Mouse (Mus musculus) midbrain, embryonic 11.5 days (tissue): ENCODE results near the gene Umad1. TPM values are rescaled to one million over a fixed set of nuclear protein-coding genes. Genes with fewer than 3 reads are reported as not detected.
A peak's percentile ranks its signal among the peaks of the same experiment; 100 is the strongest.

ENCODE experiments used
- ATAC-seq: fragments of 200-750 bp; cut with Nextera tagmentation; 2 replicates; pipeline ENCODE4 v1.8.0; 2017; ENCODE audit warnings: moderate TSS enrichment, moderate library complexity; ENCODE audit not compliant: low FRiP score
- DNase-seq: peaks from one replicate; pipeline ENCODE4 v3.0.0; 2015; ENCODE audit warnings: low spot score; ENCODE audit errors: missing footprints
- H3K27ac ChIP-seq: fragments of 300-500 bp; sonication (generic); 2 replicates; pipeline ENCODE4 v1.5.1; 2014; ENCODE audit warnings: low read depth, low read length
- H3K27me3 ChIP-seq: fragments of 300-500 bp; sonication (generic); 2 replicates; pipeline ENCODE4 v1.6.1; 2014; ENCODE audit warnings: mild to moderate bottlenecking, low read length, moderate library complexity, mixed read lengths; ENCODE audit not compliant: control insufficient read depth, insufficient read depth
- H3K36me3 ChIP-seq: fragments of 300-500 bp; sonication (generic); 2 replicates; pipeline ENCODE4 v1.6.1; 2014; ENCODE audit warnings: mild to moderate bottlenecking, low read length, moderate library complexity, mixed read lengths; ENCODE audit not compliant: control insufficient read depth, insufficient read depth
- H3K4me1 ChIP-seq: fragments of 300-500 bp; sonication (generic); 2 replicates; pipeline ENCODE4 v1.6.1; 2014; ENCODE audit warnings: low read length; ENCODE audit not compliant: control insufficient read depth, insufficient read depth
- H3K4me2 ChIP-seq: fragments of 300-500 bp; sonication (generic); 2 replicates; pipeline ENCODE4 v1.6.1; 2014; ENCODE audit warnings: mild to moderate bottlenecking, moderate library complexity
- H3K4me3 ChIP-seq: fragments of 300-500 bp; sonication (generic); 2 replicates; pipeline ENCODE4 v1.5.1; 2014; ENCODE audit warnings: low read depth, low read length
- H3K9ac ChIP-seq: fragments of 300-500 bp; sonication (generic); 2 replicates; pipeline ENCODE4 v1.6.1; 2014; ENCODE audit warnings: low read length
- H3K9me3 ChIP-seq: fragments of 300-500 bp; sonication (generic); 2 replicates; pipeline ENCODE4 v1.6.1; 2016; ENCODE audit warnings: low read length; ENCODE audit not compliant: control insufficient read depth
- WGBS: fragments of 180-500 bp; shearing (Covaris S2); extraction: QIAGEN DNeasy Blood & Tissue Kit; methylation state at CpG from one replicate; pipeline ENCODE4 v1.1.7; 2014; 5-methylcytosine and 5-hydroxymethylcytosine counted together
- polyA plus RNA-seq: library from polyadenylated mRNA; unstranded; fragments of >200 nt; fragmentation: Nextera tagmentation; extraction: Ambion mirVana; gene quantifications from 2 replicates; pipeline ENCODE4 v1.2.1, GENCODE M21; 2014

The Umad1 gene
- polyA plus RNA-seq, 1 experiment from 2014 or later: 28.5 TPM

DNA sequence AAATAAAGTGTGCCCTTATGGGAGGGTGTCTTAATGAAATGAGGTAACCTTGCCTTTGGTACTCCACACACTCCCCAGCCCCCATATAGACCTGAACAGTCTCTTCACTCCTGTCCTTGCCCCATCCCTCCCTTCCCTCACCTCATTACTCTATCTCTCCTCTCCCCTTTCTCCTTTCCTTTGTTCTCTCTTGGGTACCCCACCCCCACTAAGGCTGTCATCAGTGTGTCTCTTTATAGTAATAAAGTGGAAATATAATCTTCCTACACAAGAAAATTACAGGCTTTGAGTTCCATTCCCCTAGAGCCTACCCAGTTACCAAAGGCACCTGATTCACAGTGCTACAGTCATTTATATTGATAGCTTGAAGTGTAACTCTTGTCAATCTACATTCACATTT lies 135.0 kb downstream of the Umad1 start:
- no peaks in the 10 kb centered on the region for H3K27me3 ChIP-seq
- H3K36me3 ChIP-seq: no peaks in the 10 kb centered on the region
- H3K4me2 ChIP-seq: no peak overlapping the region
- ATAC-seq (no peak), DNase-seq (no peak)
- H3K4me3 ChIP-seq: no peak overlapping the region
- no peak overlapping the region for H3K9ac ChIP-seq
- no peaks in the 10 kb centered on the region for H3K4me1 ChIP-seq
- no peak overlapping the region for H3K27ac ChIP-seq
- no peaks in the 10 kb centered on the region for H3K9me3 ChIP-seq

GRCm38 (mm10) chr6:8395061-8395460 lies 136.0 kb downstream of the Umad1 start:
- H3K4me3 ChIP-seq: no peak overlapping the region
- DNase-seq: no peak
- H3K27ac ChIP-seq: no peak overlapping the region
- H3K4me1 ChIP-seq: no peaks in the 10 kb centered on the region
- no peak overlapping the region for H3K4me2 ChIP-seq
- ATAC-seq: peak; percentile 62
- no peaks in the 10 kb centered on the region for H3K27me3 ChIP-seq
- 29% methylated on average over 4 of the region's 4 CpGs for WGBS
- H3K9ac ChIP-seq: no peak overlapping the region
- no peaks in the 10 kb centered on the region for H3K36me3 ChIP-seq
- no peaks in the 10 kb centered on the region for H3K9me3 ChIP-seq

DNA sequence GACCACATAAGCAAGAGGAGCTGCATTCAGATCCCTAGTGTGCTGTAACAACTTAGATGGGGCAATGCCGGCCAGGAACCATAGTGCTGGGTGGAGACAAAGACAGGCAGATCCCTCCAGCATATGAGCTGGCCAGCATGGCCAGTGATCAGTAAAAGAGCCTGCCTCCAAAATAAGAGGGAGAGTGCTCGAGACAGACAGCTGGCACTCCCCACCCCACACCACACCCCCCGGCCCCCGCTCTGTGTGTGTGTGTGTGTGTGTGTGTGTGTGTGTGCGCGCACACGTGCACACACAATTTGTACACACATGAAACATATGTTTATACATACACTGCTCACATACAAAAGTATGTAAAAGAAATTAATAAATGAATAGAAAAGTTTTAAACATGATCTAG lies 138.2 kb downstream of the Umad1 start:
- no peak overlapping the region for H3K27ac ChIP-seq
- H3K4me3 ChIP-seq: no peak overlapping the region
- DNase-seq: no peak
- 81% methylated on average over 7 of the region's 7 CpGs for WGBS
- no peaks in the 10 kb centered on the region for H3K9me3 ChIP-seq
- H3K36me3 ChIP-seq: no peaks in the 10 kb centered on the region
- no peaks in the 10 kb centered on the region for H3K27me3 ChIP-seq
- H3K4me1 ChIP-seq: no peaks in the 10 kb centered on the region
- 0 out of 2 replicates have a peak, but pooled peaks have one; percentile 26 for ATAC-seq
- no peak overlapping the region for H3K9ac ChIP-seq
- no peak overlapping the region for H3K4me2 ChIP-seq

- Histone ChIP-seq H3K9me3 (no peaks in the 10 kb centered on the region), H3K4me1 (no peaks in the 10 kb centered on the region), H3K27me3 (no peaks in the 10 kb centered on the region), H3K9ac (no peak overlapping the region), H3K4me3 (no peak overlapping the region), H3K36me3 (no peaks in the 10 kb centered on the region), H3K27ac (no peak overlapping the region), H3K4me2 (no peak overlapping the region)
- 89% methylated on average over 1 of the region's 1 CpGs for WGBS
- DNase-seq (no peak), ATAC-seq (no peak)
Measured at GRCm38 (mm10) chr6:8399710-8400109, 140.6 kb downstream of the Umad1 start.

GRCm38 (mm10) chr6:8403127-8403526 lies 144.0 kb downstream of the Umad1 start:
- Histone ChIP-seq H3K27me3 (no peaks in the 10 kb centered on the region), H3K4me1 (no peaks in the 10 kb centered on the region), H3K9ac (no peak overlapping the region), H3K36me3 (no peaks in the 10 kb centered on the region), H3K9me3 (no peaks in the 10 kb centered on the region), H3K4me2 (no peak overlapping the region), H3K4me3 (no peak overlapping the region), H3K27ac (no peak overlapping the region)
- DNase-seq (no peak), ATAC-seq (no peak)
- 92% methylated on average over 5 of the region's 5 CpGs for WGBS

DNA sequence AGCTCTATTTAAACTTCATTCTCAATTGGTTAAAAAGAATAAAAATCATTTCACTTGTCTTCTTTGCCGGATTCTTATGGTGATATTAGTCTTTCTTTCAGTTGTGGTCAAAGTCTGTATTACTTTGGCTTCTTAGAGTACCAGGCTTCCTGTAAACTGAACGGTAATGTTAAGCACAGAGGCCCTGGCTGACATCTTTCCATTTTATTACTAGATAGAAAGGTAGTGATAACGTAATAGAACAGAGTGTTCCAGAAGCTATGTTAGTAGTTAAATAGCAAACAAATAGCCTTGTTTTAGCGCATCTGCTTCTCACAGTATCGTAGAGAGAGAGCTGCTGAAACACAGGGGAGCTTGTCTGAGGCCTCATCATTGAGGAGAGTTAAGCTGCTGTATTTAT lies 146.8 kb downstream of the Umad1 start:
- H3K27ac ChIP-seq: no peak overlapping the region
- DNase-seq (no peak), ATAC-seq (no peak)
- no peaks in the 10 kb centered on the region for H3K27me3 ChIP-seq
- no peaks in the 10 kb centered on the region for H3K4me1 ChIP-seq
- H3K9me3 ChIP-seq: no peaks in the 10 kb centered on the region
- H3K4me2 ChIP-seq: no peak overlapping the region
- no peak overlapping the region for H3K9ac ChIP-seq
- 88% methylated on average over 5 of the region's 5 CpGs for WGBS
- no peaks in the 10 kb centered on the region for H3K36me3 ChIP-seq
- H3K4me3 ChIP-seq: no peak overlapping the region

DNA sequence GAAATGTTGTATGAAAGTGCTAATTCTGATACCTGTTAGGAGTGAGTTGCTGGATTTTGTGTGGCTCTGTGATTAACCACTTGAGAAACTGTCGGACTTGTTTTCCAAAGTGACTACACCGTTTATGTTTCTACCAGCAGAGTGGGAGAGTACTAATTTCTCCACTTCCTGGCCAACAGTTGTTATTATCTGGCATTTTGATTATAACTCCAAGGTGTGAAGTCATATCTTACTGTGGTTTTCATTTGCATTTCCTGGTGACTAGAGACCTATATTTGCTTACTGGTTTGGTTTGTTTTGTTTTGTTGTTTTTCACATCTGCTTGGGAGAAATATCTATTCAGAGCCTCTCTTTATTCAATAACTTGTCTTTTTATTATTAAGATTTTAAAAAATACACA lies 149.2 kb downstream of the Umad1 start:
- no peak overlapping the region for H3K27ac ChIP-seq
- H3K9me3 ChIP-seq: no peaks in the 10 kb centered on the region
- no peak overlapping the region for H3K4me2 ChIP-seq
- no peak overlapping the region for H3K9ac ChIP-seq
- no peaks in the 10 kb centered on the region for H3K36me3 ChIP-seq
- no peaks in the 10 kb centered on the region for H3K27me3 ChIP-seq
- no peak overlapping the region for H3K4me3 ChIP-seq
- no peak for ATAC-seq
- peaks cover 2% of the 10 kb centered on the region; the same call in 1 of the 2 replicates for H3K4me1 ChIP-seq
- 95% methylated on average over 2 of the region's 2 CpGs for WGBS
- DNase-seq: no peak

DNA sequence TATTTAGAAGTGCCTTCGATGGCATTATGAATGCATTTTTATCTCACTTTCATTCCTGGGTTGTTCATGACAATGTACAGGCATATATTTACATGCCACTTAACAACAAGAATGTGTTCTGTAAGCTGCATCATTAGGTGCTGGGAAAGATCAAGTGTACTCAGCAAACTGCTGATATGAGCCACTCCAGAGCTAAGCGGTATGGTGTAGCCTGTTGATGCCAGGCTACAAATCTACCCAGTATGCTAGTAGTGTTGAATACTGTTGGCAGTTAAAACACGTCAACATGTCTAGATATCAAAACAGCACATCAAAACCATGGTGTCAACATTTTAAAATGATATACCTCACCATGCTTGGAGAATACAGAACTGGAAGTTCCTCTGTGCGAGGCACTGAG lies 150.8 kb downstream of the Umad1 start:
- Histone ChIP-seq H3K27ac (no peak overlapping the region), H3K36me3 (no peaks in the 10 kb centered on the region), H3K4me2 (no peak overlapping the region), H3K27me3 (no peaks in the 10 kb centered on the region), H3K4me3 (no peak overlapping the region), H3K9ac (no peak overlapping the region), H3K4me1 (peaks cover 2% of the 10 kb centered on the region; the same call in 1 of the 2 replicates), H3K9me3 (no peaks in the 10 kb centered on the region)
- ATAC-seq: no peak
- DNase-seq: no peak
- WGBS: 88% methylated on average over 4 of the region's 4 CpGs

DNA sequence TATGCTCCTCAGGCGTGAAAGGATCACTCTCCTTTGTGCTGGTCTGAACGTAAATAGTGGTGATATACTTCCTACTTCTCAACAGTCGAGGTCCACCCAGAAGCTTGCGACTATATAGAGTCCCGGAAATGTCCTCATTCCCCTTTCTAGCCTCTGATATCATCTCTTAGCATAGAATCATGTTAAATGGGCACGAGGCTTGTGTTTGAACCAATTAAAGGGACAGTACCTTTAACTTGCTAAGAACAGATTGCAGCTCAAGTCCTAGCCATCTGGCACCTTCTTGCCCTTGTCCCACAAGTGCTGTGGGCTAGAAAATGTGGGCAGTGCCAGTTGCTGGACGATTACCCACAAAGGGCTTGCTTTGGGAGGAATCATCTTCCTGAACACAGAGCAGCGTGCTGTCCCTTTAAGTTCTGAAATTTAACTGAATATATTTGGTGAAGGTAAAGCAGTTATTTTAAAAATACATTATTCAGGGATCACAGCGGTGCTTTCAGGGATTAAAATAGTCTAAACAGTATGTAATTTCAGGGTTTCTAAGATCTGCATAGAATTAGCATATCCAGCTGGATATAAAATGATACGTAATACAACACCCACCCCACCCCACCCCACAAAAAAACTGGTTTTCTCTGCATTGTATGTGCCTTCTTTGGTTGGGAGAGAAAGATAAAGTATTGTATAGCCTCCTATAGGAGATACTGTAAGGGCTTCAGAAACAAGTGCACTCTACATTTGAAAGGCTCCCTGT lies 153.9 kb downstream of the Umad1 start:
- Histone ChIP-seq H3K27me3 (no peaks in the 10 kb centered on the region), H3K4me1 (peaks cover 2% of the 10 kb centered on the region; the same call in 1 of the 2 replicates), H3K9ac (no peak overlapping the region), H3K4me3 (no peak overlapping the region), H3K4me2 (no peak overlapping the region), H3K36me3 (no peaks in the 10 kb centered on the region), H3K9me3 (no peaks in the 10 kb centered on the region), H3K27ac (no peak overlapping the region)
- ATAC-seq: no peak
- peak; percentile 87 for DNase-seq
- WGBS: 73% methylated on average over 10 of the region's 10 CpGs
